Mouse (Mus musculus): ENCODE measurements around the gene Rnf216. TPM values are rescaled to one million over a fixed set of nuclear protein-coding genes. Genes with fewer than 3 reads are reported as not detected.

Gene Rnf216
- total RNA-seq, 2 experiments from 2014 or later: 16.6 to 19.0 TPM

- peak; percentile 47 for DNase-seq
- intact Hi-C loops (cut with DNase I; ENCODE audit: low total_unique reads): no loop called here
Observed at GRCm38 (mm10) chr5:142944979-142945682, 167.7 kb downstream of the Rnf216 start.

Small RNA genes within 50 kb of the gene (microRNA-seq; reads per million reads assigned to microRNA genes)
- gene Gm44405: 0 reads per million in 2 experiments

Other genes with a start within 250 kb of the Rnf216 start
- gene Fbxl18, start 217.6 kb downstream of the Rnf216 start, total RNA-seq (2021): 1 to 10 TPM; 5.8 to 7.1 TPM
- gene Actb, start 206.2 kb downstream of the Rnf216 start, total RNA-seq (2021): 1,000 to 10,000 TPM in 1 of 2 experiments, 100 to 1,000 TPM in 1; 856 to 1,248 TPM
- gene Fscn1, start 152.7 kb downstream of the Rnf216 start, total RNA-seq (2021): 10 to 100 TPM; 52.2 to 72.9 TPM
- gene Olfr718-ps1, start 34.6 kb upstream of the Rnf216 start, total RNA-seq (2021): not detected
- 1 to 10 TPM; 4.3 to 4.5 TPM for gene Rbak, start 67.8 kb upstream of the Rnf216 start, total RNA-seq (2021)
- not detected for gene Spdye4b, start 68.0 kb upstream of the Rnf216 start, total RNA-seq (2021)
- gene Spdye4a, start 113.9 kb upstream of the Rnf216 start, total RNA-seq (2021): not detected
- gene Zfp12, start 122.2 kb upstream of the Rnf216 start, total RNA-seq (2021): 1 to 10 TPM; 7.0 to 8.6 TPM
- 1 to 10 TPM; 2.8 to 3.5 TPM for gene Zfp316, start 157.0 kb upstream of the Rnf216 start, total RNA-seq (2021)
- gene Zfp853, start 180.6 kb upstream of the Rnf216 start, total RNA-seq (2021): under 1 TPM; 0.33 to 0.44 TPM
- gene E130309D02Rik, start 202.4 kb upstream of the Rnf216 start, total RNA-seq (2021): 1 to 10 TPM; 8.3 to 9.4 TPM
- gene Zdhhc4, start 216.3 kb upstream of the Rnf216 start, total RNA-seq (2021): 10 to 100 TPM; 31.6 to 33.8 TPM
- not detected for gene Grid2ip, start 244.3 kb upstream of the Rnf216 start, total RNA-seq (2021)